Mouse (Mus musculus): ENCODE measurements around the gene Inf2. TPM values are rescaled to one million over a fixed set of nuclear protein-coding genes. Genes with fewer than 3 reads are reported as not detected.

The Inf2 gene
- polyA plus RNA-seq, 1 experiment from 2014 or later = 7.4 TPM

DNA sequence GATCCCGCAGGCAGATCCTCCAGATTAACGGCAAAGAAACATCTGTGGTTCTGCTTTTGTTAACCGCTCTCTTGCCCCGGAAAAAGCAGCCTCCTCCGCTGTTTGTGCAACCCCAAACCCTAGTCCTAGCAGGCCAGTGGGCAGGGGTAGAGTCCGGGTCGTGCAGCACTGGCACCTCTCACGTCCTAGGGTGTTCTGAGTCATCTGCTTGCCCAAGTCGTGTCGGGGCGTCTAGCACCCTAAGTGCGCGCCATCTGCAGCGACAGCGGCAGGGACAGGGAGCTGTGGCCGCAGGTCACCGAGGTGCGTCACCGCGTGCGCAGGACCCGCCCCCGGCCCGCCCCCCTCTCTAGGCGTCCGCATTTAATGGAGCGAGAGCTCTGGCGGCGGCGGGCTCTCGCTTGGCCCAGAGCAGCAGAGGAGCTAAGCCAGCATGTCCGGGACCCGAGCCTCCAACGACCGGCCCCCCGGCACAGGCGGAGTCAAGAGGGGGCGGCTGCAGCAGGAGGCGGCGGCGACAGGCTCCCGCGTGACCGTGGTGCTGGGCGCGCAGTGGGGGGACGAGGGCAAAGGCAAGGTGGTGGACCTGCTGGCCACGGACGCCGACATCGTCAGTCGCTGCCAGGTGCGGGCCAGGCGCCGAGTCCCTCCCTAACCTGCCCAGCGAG lies 31.2 kb downstream of the Inf2 start, which contains the start of gene Adssl1:
Adssl1 (plus strand) TSS at position 360 of the 668 bp plus-strand sequence.
- Histone ChIP-seq H3K9ac (peak within 1 kb of the TSS; percentile 48), H3K9me3 (no peaks in the 10 kb centered on the region), H3K27me3 (peaks cover 25% of the 10 kb centered on the region), H3K36me3 (0 out of 2 replicates have a peak, but pooled peaks cover 2% of the 10 kb centered on the region), H3K4me3 (peak within 1 kb of the TSS; percentile 52), H3K27ac (peak within 1 kb of the TSS; percentile 69), H3K4me1 (peaks cover 36% of the 10 kb centered on the region), H3K4me2 (peak within 1 kb of the TSS; percentile 98)
- under 1% methylated on average over 53 of the region's 56 CpGs for WGBS
- peak; percentile 59 for ATAC-seq (ENCODE audit: insufficient number of reproducible peaks, low FRiP score, low TSS enrichment, low read depth)

DNA sequence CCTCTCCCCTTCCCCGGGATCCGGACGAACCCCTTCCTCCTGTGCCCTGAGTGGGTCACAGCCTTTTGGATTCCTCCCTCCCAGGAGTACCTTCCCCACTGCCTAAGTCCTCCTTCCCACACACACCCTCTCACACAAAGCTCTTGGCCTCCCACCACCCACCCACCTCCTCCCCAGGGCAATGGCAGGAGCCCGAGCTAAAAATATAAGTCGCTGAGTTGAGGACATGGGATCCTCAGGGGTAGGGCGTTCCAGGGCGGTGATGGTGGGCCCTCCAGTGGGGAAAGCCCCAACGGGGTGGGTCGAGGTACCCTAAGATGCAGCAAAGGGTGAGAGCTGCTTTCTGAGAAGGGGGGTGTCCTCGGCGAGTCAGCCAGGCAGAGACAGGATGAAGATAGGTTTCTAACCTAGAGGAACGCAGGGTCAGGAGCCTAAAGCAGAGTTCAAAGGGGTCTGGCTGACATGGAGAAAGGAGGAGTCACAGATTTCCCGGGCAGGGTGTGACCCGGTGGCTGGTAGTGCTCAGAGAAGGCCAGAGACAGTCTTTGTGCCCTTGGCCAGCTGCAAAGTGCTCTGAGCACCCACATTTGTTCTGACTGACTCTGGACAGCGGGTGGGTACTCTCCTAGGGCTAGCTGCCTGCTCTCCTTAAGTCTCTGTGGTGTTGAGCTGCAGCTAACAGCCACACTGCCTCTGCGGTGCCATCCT lies 31.9 kb downstream of the Inf2 start:
- Histone ChIP-seq H3K9me3 (no peaks in the 10 kb centered on the region), H3K4me2 (peak overlapping the region; percentile 98), H3K4me1 (peaks cover 34% of the 10 kb centered on the region), H3K27ac (peak overlapping the region; percentile 69), H3K36me3 (no peaks in the 10 kb centered on the region), H3K4me3 (peak overlapping the region; percentile 52), H3K9ac (peak overlapping the region; percentile 48), H3K27me3 (peaks cover 25% of the 10 kb centered on the region)
- no peak for ATAC-seq (ENCODE audit: insufficient number of reproducible peaks, low FRiP score, low TSS enrichment, low read depth)
- WGBS = 16% methylated on average over 16 of the region's 16 CpGs

DNA sequence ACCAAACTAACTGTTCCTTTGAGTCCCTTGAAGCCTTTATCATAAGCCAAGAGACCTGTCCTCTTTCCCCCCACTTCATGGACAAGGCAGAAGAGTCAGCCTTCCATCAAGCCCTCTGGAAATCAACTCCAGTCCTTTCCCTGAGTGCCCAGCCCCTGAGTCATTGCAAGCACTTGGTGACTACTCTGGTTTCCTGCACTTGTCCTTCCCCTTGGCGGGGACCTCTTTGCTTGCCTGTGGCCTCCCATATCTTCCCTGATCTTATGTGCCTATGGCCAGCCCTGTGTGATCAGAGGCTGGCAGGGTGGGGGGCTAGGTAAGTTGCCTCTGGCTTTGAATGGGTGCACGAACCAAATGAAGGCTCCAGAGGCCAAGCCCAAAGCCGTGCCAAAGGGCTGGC lies 33.3 kb downstream of the Inf2 start:
- Histone ChIP-seq H3K4me2 (no peak overlapping the region), H3K9ac (no peak overlapping the region), H3K4me1 (peaks cover 43% of the 10 kb centered on the region), H3K27me3 (peaks cover 25% of the 10 kb centered on the region), H3K9me3 (no peaks in the 10 kb centered on the region), H3K27ac (no peak overlapping the region), H3K4me3 (no peak overlapping the region), H3K36me3 (no peaks in the 10 kb centered on the region)
- ATAC-seq (ENCODE audit: insufficient number of reproducible peaks, low FRiP score, low TSS enrichment, low read depth) = no peak
- WGBS = 79% methylated on average over 3 of the region's 3 CpGs

DNA sequence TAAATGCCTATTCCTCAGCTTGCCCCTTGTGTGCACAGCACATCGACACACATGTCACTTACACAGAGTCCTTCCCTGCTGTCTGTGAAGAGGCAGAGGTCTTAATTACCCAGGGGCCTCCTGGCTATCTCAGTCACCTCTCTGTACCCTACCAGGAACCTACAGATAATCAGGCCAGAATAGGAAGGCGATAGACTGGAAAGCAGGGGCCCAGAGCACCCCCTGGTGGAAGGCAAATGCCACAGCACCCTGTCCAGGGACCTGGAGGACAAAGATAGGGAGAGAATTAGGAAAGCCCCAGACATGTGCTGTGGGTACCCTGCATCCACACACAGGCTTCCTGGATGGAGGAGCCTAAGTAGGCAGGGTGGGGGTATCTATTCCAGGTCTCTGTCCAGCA lies 35.2 kb downstream of the Inf2 start:
- Histone ChIP-seq H3K36me3 (no peaks in the 10 kb centered on the region), H3K9ac (no peak overlapping the region), H3K4me2 (no peak overlapping the region), H3K4me3 (no peak overlapping the region), H3K9me3 (no peaks in the 10 kb centered on the region), H3K4me1 (peaks cover 40% of the 10 kb centered on the region), H3K27ac (no peak overlapping the region), H3K27me3 (peaks cover 24% of the 10 kb centered on the region)
- WGBS = 16% methylated on average over 2 of the region's 2 CpGs
- ATAC-seq (ENCODE audit: insufficient number of reproducible peaks, low FRiP score, low TSS enrichment, low read depth) = no peak

DNA sequence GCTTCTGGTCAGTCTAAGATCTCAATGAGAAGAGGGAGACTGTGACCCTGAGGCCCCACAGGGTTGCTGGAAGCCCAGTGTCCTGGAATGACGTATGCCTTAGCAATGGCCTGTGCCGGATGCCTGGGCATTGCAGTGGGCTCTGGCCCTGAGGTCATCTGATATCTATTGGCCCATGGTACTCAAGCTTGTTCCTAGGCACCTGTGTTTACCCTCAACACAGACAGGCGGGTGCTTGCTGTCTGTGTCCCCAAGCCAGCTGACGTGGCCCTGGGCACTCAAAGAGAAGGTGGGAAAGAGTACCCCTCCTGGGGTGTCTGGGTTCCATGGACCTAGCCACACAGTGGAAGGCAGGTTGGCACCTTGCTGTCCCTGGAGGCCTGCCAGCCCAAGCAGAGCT lies 37.1 kb downstream of the Inf2 start:
- Histone ChIP-seq H3K9me3 (no peaks in the 10 kb centered on the region), H3K27ac (no peak overlapping the region), H3K27me3 (peaks cover 13% of the 10 kb centered on the region; the same call in 1 of the 2 replicates), H3K36me3 (no peaks in the 10 kb centered on the region), H3K9ac (no peak overlapping the region), H3K4me3 (no peak overlapping the region), H3K4me1 (peaks cover 28% of the 10 kb centered on the region), H3K4me2 (no peak overlapping the region)
- no peak for ATAC-seq (ENCODE audit: insufficient number of reproducible peaks, low FRiP score, low TSS enrichment, low read depth)
- WGBS = 76% methylated on average over 4 of the region's 4 CpGs

DNA sequence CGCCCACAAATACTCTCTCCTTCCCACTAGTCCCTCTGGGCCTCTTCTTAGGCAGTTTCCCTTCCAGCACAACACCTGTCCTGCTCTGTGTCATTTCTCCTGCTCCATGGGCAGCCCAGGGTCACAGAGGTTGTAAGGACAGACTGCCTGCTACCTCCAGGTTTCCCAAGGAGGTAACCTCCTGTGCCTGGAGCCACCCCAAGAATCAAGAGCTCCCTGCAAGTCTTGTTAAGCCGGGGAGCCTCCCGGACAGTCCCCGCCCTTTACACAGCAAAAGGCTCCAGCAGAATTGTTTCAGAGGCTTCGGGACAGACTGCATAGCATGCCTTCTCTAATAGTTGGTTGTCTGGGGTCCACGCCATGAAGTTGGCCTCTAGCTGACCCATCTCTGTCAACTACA lies 37.9 kb downstream of the Inf2 start:
- 65% methylated on average over 6 of the region's 6 CpGs for WGBS
- H3K27me3 ChIP-seq = 0 out of 2 replicates have a peak, but pooled peaks cover 6% of the 10 kb centered on the region
- ATAC-seq (ENCODE audit: insufficient number of reproducible peaks, low FRiP score, low TSS enrichment, low read depth) = no peak

DNA sequence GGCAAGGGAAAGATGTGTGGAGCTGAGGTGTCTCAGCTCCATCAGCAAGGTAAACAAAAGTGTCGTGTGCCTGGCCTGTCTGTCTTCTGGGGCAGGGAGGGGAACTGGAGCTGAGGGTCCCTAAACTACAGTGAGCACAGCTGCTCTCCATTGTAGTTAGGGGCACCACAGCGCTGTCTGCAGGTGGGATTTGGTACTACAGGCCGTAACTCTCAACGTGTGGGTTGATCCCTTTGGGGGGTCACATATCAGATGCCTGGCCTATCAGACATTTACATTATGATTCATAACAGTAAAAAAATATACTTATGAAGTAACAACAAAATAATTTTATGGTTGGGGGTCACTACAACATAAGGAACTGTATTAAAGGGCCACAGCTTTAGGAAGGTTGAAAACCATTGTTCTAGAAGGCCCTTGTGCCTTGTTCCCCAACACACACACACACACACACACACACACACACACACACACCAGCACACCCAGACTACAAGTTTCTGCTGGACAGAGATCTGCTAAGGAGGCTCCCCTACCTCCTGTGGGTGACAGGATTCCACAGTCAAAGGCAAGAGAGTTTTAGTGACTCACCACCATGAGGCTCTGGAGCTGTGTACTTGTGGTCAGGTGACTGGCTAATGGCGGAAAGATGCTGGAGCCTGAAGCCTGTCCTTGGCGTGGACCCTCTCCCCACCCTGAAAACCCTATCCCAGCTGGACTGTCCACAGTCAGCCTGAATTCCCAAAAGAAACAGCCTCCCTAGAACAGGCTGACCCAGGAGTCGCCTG lies 38.7 kb downstream of the Inf2 start:
- no peaks in the 10 kb centered on the region for H3K36me3 ChIP-seq
- H3K4me3 ChIP-seq = no peak overlapping the region
- no peak for ATAC-seq (ENCODE audit: insufficient number of reproducible peaks, low FRiP score, low TSS enrichment, low read depth)
- H3K9ac ChIP-seq = no peak overlapping the region
- no peak overlapping the region for H3K27ac ChIP-seq
- no peak overlapping the region for H3K4me2 ChIP-seq
- 54% methylated on average over 7 of the region's 7 CpGs for WGBS
- H3K27me3 ChIP-seq = no peaks in the 10 kb centered on the region
- no peaks in the 10 kb centered on the region for H3K9me3 ChIP-seq
- H3K4me1 ChIP-seq = peaks cover 25% of the 10 kb centered on the region

More for the DNA sequence above, 37.9 kb downstream of the Inf2 start:
- Histone ChIP-seq H3K4me3 (no peak overlapping the region), H3K36me3 (no peaks in the 10 kb centered on the region), H3K27ac (no peak overlapping the region), H3K9ac (no peak overlapping the region), H3K9me3 (no peaks in the 10 kb centered on the region), H3K4me1 (peaks cover 25% of the 10 kb centered on the region), H3K4me2 (no peak overlapping the region)

DNA sequence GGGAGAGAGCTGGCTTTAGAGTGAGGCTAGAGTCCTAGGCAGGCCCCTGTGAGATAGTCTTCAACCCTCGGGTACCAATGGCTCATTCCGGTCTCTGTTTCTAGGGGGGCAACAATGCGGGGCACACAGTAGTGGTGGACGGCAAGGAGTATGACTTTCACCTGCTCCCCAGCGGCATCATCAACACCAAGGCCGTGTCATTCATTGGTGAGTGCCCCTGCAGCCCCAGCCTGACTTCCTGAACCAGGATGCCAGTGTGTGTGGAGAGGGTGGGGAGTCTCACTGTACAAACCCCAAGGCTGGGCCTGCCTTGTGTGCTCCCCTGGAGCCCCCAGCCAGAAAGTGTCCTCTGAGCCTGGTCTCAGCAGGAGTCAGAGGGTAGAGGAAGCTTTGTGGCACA lies 39.6 kb downstream of the Inf2 start:
- ATAC-seq (ENCODE audit: insufficient number of reproducible peaks, low FRiP score, low TSS enrichment, low read depth) = no peak
- Histone ChIP-seq H3K4me3 (no peak overlapping the region), H3K4me1 (peaks cover 25% of the 10 kb centered on the region), H3K9me3 (no peaks in the 10 kb centered on the region), H3K36me3 (no peaks in the 10 kb centered on the region), H3K9ac (no peak overlapping the region), H3K27me3 (no peaks in the 10 kb centered on the region), H3K27ac (peak overlapping the region; percentile 33; the same call in 1 of the 2 replicates), H3K4me2 (no peak overlapping the region)
- whole genome bisulfite sequencing = 76% methylated on average over 6 of the region's 6 CpGs

DNA sequence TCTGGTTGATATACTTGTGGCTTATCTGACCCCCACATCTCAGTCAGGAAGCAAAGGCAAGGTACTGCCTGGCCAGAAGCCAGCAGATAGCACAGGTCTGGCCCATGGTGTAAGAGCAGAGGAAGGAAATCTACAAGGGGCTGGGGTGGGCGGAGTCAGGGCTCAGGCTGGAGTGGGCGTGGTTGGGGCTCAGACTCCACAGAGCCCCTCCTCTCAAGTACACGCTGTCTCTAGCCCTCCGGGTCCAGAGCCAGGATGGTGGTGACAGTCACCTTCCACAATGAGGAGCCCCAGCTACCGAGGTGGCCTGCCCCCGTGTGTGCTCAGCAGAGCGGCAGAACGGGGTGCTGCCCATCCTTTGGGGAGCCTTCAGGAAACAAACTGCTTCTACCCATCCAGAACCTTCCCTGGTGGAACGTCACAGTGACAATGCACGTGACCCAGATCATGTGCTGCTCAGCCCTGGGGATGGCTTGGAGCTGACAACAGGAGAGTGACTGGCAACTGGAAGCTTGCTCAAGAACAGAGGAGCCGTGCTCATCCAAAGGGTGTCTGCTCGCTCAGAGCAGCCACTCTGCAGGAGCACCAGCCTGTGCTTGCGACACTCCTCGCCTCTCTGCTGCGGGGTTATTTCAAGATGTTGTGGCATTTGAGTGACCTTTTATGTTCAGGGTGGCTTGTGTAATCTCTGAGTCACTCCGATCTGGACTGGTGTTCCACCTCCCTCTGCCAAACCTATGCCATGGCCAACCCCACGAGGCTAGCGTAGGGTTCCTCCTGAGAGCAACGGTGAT lies 40.5 kb downstream of the Inf2 start:
- H3K27ac ChIP-seq = peak overlapping the region; percentile 33
- peak; percentile 50; the same call in 1 of the 2 replicates for ATAC-seq (ENCODE audit: insufficient number of reproducible peaks, low FRiP score, low TSS enrichment, low read depth)
- no peaks in the 10 kb centered on the region for H3K27me3 ChIP-seq
- H3K4me3 ChIP-seq = peak overlapping the region; percentile 28
- H3K9me3 ChIP-seq = no peaks in the 10 kb centered on the region
- H3K36me3 ChIP-seq = no peaks in the 10 kb centered on the region
- WGBS = 33% methylated on average over 19 of the region's 19 CpGs
- 0 out of 2 replicates have a peak overlapping the region, but pooled peaks have one; percentile 18 for H3K9ac ChIP-seq
- H3K4me2 ChIP-seq = peak overlapping the region; percentile 45
- peaks cover 25% of the 10 kb centered on the region for H3K4me1 ChIP-seq

DNA sequence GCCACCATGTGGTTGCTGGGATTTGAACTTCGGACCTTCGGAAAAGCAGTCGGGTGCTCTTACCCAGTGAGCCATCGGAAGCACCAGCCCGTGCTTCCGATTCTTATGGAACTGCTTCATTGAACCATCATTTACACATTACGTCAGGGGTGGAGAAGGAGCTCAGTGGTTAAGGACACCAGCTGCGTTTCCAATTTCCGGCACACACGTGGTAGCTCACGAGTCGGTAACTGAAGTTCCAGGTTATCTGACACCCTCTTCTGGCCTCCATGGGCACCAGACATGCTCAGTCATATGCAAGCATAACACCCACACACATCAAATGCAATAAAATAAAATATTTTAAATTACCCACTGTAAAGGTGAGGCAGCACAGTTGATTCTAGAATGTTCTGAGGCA lies 41.4 kb downstream of the Inf2 start:
- H3K27me3 ChIP-seq = no peaks in the 10 kb centered on the region
- 92% methylated on average over 12 of the region's 12 CpGs for WGBS
- H3K27ac ChIP-seq = no peak overlapping the region
- H3K9ac ChIP-seq = no peak overlapping the region
- no peak for ATAC-seq (ENCODE audit: insufficient number of reproducible peaks, low FRiP score, low TSS enrichment, low read depth)
- H3K4me2 ChIP-seq = no peak overlapping the region
- H3K4me3 ChIP-seq = no peak overlapping the region
- no peaks in the 10 kb centered on the region for H3K36me3 ChIP-seq
- H3K9me3 ChIP-seq = no peaks in the 10 kb centered on the region
- peaks cover 25% of the 10 kb centered on the region for H3K4me1 ChIP-seq

DNA sequence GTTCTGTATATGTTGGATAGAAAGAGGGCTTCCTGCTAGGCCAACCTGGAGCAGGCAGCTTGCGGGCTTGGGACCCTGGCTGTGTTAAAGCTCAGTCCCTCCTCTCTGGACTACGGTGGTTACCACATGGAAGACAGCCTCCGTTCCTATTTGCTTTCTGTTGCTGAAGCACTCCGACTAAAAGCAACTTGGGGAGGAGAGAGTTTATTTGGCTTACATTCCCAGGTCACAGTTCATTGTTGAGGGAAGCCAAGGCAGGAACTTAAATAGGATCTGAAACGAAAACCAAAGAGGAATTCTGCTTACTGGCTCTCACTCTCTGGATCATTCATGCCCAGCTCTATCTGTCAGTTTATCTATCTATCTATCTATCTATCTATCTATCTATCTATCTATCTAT lies 42.2 kb downstream of the Inf2 start:
- no peak overlapping the region for H3K4me2 ChIP-seq
- H3K9me3 ChIP-seq = no peaks in the 10 kb centered on the region
- peaks cover 25% of the 10 kb centered on the region for H3K4me1 ChIP-seq
- H3K27me3 ChIP-seq = no peaks in the 10 kb centered on the region
- no peak overlapping the region for H3K4me3 ChIP-seq
- H3K36me3 ChIP-seq = no peaks in the 10 kb centered on the region
- 87% methylated on average over 5 of the region's 5 CpGs for WGBS
- no peak overlapping the region for H3K27ac ChIP-seq
- ATAC-seq (ENCODE audit: insufficient number of reproducible peaks, low FRiP score, low TSS enrichment, low read depth) = no peak
- H3K9ac ChIP-seq = no peak overlapping the region
